Mouse (Mus musculus) midbrain, embryonic 14.5 days (tissue): ENCODE measurements around the gene Ska2. TPM values are rescaled to one million over a fixed set of nuclear protein-coding genes. Genes with fewer than 3 reads are reported as not detected.

Source experiments
- ATAC-seq: fragments of 200-750 bp; cut with Nextera tagmentation; 2 replicates; pipeline ENCODE4 v1.8.0; 2017; ENCODE audit warnings: moderate number of reproducible peaks, moderate library complexity; ENCODE audit not compliant: low FRiP score, low TSS enrichment
- DNase-seq: peaks from one replicate; pipeline ENCODE4 v3.0.0-alpha.2; 2015
- H3K27ac ChIP-seq: fragments of 300-500 bp; sonication (generic); replicated peaks from 2 replicates; pipeline ENCODE4 v1.5.1; 2014; ENCODE audit warnings: mild to moderate bottlenecking, low read depth, low read length, moderate library complexity
- H3K27me3 ChIP-seq: fragments of 300-500 bp; sonication (generic); 2 replicates; pipeline ENCODE4 v1.6.1; 2014; ENCODE audit warnings: low read length, control low read depth, mixed read lengths; ENCODE audit not compliant: control insufficient read depth, insufficient read depth
- H3K36me3 ChIP-seq: fragments of 300-500 bp; sonication (generic); 2 replicates; pipeline ENCODE4 v1.6.1; 2014; ENCODE audit warnings: low read length, control low read depth; ENCODE audit not compliant: control insufficient read depth, insufficient read depth
- H3K4me1 ChIP-seq: fragments of 300-500 bp; sonication (generic); 2 replicates; pipeline ENCODE4 v1.6.1; 2014; ENCODE audit warnings: mild to moderate bottlenecking, antibody characterized with exemption, low read length, control low read depth; ENCODE audit not compliant: control insufficient read depth, insufficient read depth
- H3K4me2 ChIP-seq: fragments of 300-500 bp; sonication (generic); 2 replicates; pipeline ENCODE4 v1.6.1; 2014; ENCODE audit warnings: mild to moderate bottlenecking, low read length, moderate library complexity
- H3K4me3 ChIP-seq: fragments of 300-500 bp; sonication (generic); replicated peaks from 2 replicates; pipeline ENCODE4 v1.5.1; 2014; ENCODE audit warnings: low read depth, low read length
- H3K9ac ChIP-seq: fragments of 300-500 bp; sonication (generic); replicated peaks from 2 replicates; pipeline ENCODE4 v1.6.1; 2014; ENCODE audit warnings: mild to moderate bottlenecking, low read length, moderate library complexity
- H3K9me3 ChIP-seq: fragments of 300-500 bp; sonication (generic); 2 replicates; pipeline ENCODE4 v1.6.1; 2016; ENCODE audit warnings: low read length, control low read depth, mixed read lengths; ENCODE audit not compliant: control insufficient read depth
- WGBS: fragments of 180-500 bp; shearing (Covaris S2); extraction: QIAGEN DNeasy Blood & Tissue Kit; methylation state at CpG from one replicate; pipeline ENCODE4 v1.1.7; 2014; 5-methylcytosine and 5-hydroxymethylcytosine counted together
- microRNA counts: library from miRNA; unstranded; fragments of <30 nt; microRNA quantifications from one replicate; lab custom pipeline; 2016
- microRNA-seq: library from miRNA; unstranded; fragments of <30 nt; microRNA quantifications from one replicate; pipeline ENCODE4, GENCODE M21; 2016
- polyA plus RNA-seq: library from polyadenylated mRNA; unstranded; fragments of >200 nt; fragmentation: Nextera tagmentation; extraction: Ambion mirVana; gene quantifications from 2 replicates; pipeline ENCODE4 v1.2.1, GENCODE M21; 2014

Ska2 gene
- polyA plus RNA-seq, 1 experiment from 2014 or later, result 56.1 TPM

- DNase-seq, result no peak
Observed at GRCm38 (mm10) chr11:87136233-87136632, 27.2 kb downstream of the Ska2 start.

GRCm38 (mm10) chr11:87158012-87158411 is 49.0 kb downstream of the Ska2 start:
- Histone ChIP-seq H3K4me3 (no peak overlapping the region), H3K36me3 (peaks cover 52% of the 10 kb centered on the region), H3K4me1 (no peaks in the 10 kb centered on the region), H3K27me3 (no peaks in the 10 kb centered on the region), H3K9me3 (no peaks in the 10 kb centered on the region), H3K4me2 (no peak overlapping the region), H3K9ac (no peak overlapping the region), H3K27ac (no peak overlapping the region)
- DNase-seq, result no peak
- 95% methylated on average over 2 of the region's 2 CpGs for WGBS
- no peak for ATAC-seq

More at GRCm38 (mm10) chr11:87136233-87136632, 27.2 kb downstream of the Ska2 start:
- Histone ChIP-seq H3K4me2 (no peak overlapping the region), H3K9ac (no peak overlapping the region), H3K36me3 (peaks cover 55% of the 10 kb centered on the region), H3K4me3 (no peak overlapping the region), H3K27me3 (no peaks in the 10 kb centered on the region), H3K27ac (no peak overlapping the region), H3K4me1 (no peaks in the 10 kb centered on the region), H3K9me3 (no peaks in the 10 kb centered on the region)
- no peak for ATAC-seq
- WGBS, result 85% methylated on average over 4 of the region's 4 CpGs

DNA sequence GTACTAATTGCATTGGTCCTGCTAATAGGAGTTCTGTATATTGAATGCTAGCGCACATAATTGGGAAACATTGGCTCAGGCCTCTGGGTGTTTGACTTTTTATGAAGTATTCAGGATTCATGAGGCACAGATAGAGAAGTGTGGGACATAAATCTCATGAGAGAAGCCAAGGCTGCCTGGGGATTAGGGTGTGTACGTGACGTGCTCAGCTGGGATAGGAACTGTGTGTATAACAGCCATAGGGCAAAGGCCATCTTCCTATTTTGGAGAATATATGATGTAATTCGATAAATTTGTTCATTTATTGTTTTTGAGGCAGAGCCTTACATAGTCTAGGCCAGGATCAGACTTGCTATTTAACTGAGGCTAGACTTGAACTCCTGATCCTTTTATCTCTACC is 53.7 kb downstream of the Ska2 start:
- peaks cover 61% of the 10 kb centered on the region for H3K36me3 ChIP-seq
- H3K9me3 ChIP-seq, result no peaks in the 10 kb centered on the region
- no peak for DNase-seq
- no peak for ATAC-seq
- H3K4me3 ChIP-seq, result no peak overlapping the region
- no peak overlapping the region for H3K27ac ChIP-seq
- no peak overlapping the region for H3K4me2 ChIP-seq
- 92% methylated on average over 4 of the region's 4 CpGs for WGBS
- no peak overlapping the region for H3K9ac ChIP-seq
- H3K27me3 ChIP-seq, result no peaks in the 10 kb centered on the region
- no peaks in the 10 kb centered on the region for H3K4me1 ChIP-seq

- H3K9me3 ChIP-seq, result no peaks in the 10 kb centered on the region
- no peaks in the 10 kb centered on the region for H3K27me3 ChIP-seq
- peaks cover 67% of the 10 kb centered on the region for H3K36me3 ChIP-seq
- no peak for ATAC-seq
- H3K4me3 ChIP-seq, result no peak overlapping the region
- no peaks in the 10 kb centered on the region for H3K4me1 ChIP-seq
- no peak overlapping the region for H3K4me2 ChIP-seq
- no peak for DNase-seq
- no peak overlapping the region for H3K27ac ChIP-seq
- H3K9ac ChIP-seq, result no peak overlapping the region
Observed at GRCm38 (mm10) chr11:87163751-87164150, 54.7 kb downstream of the Ska2 start.

GRCm38 (mm10) chr11:87173625-87174024 is 64.6 kb downstream of the Ska2 start:
- Histone ChIP-seq H3K27ac (no peak overlapping the region), H3K27me3 (no peaks in the 10 kb centered on the region), H3K4me1 (no peaks in the 10 kb centered on the region), H3K9me3 (no peaks in the 10 kb centered on the region), H3K36me3 (peaks cover 32% of the 10 kb centered on the region), H3K4me2 (no peak overlapping the region), H3K9ac (no peak overlapping the region), H3K4me3 (no peak overlapping the region)
- ATAC-seq, result no peak
- WGBS, result 78% methylated on average over 5 of the region's 5 CpGs
- no peak for DNase-seq

MicroRNAs encoded within 50 kb of the gene (microRNA counts, 519-probe panel; counts per million panel counts)
- microRNA mmu-miR-301a (lab: Ali Mortazavi, UCI), result 7,228 counts per million, percentile 91 among the panel's probes with 10 or more counts

Small RNA genes lying within 50 kb of the gene (microRNA-seq; reads per million reads assigned to microRNA genes)
- gene Mir301, result 3,904 reads per million, percentile 89 among the genes with 10 or more reads in this experiment

Other genes with a start within 250 kb of the Ska2 start
- 6.0 and 6.2 TPM in 2 replicates for gene Ypel2, start 115.5 kb upstream of the Ska2 start, polyA plus RNA-seq
- gene Gdpd1, start 35.2 kb upstream of the Ska2 start, polyA plus RNA-seq, result 173 and 180 TPM in 2 replicates
- gene Smg8, start 22.5 kb upstream of the Ska2 start, polyA plus RNA-seq, result 19.2 and 24.2 TPM in 2 replicates
- gene Prr11, start 526 bp upstream of the Ska2 start, polyA plus RNA-seq, result 2.2 and 3.9 TPM in 2 replicates
- gene Trim37, start 17.8 kb downstream of the Ska2 start, polyA plus RNA-seq, result 85.0 and 108 TPM in 2 replicates
- gene Ppm1e, start 249.8 kb downstream of the Ska2 start, polyA plus RNA-seq, result 33.8 and 34.9 TPM in 2 replicates